Mouse (Mus musculus) Patski (cell line): ENCODE results near the gene Cnpy1. TPM values are rescaled to one million over a fixed set of nuclear protein-coding genes. Genes with fewer than 3 reads are reported as not detected.

Experiments
- ATAC-seq: fragments of 100-300 bp; one replicate; pipeline ENCODE4 v1.8.0; 2021
- CTCF ChIA-PET: fragments of 350-600 bp; sonication (Branson Sonifier 250); formaldehyde crosslinking; loops from one replicate; lab custom pipeline; 2022; ENCODE audit warnings: inconsistent platforms; lab: Charles Lee
- POLR2A ChIA-PET: fragments of 350-600 bp; sonication (Branson Sonifier 250); formaldehyde crosslinking; loops from one replicate; lab custom pipeline; 2022; ENCODE audit warnings: antibody characterized with exemption, inconsistent platforms; lab: Charles Lee
- DNase-seq: peaks from one replicate; pipeline ENCODE4 v3.0.0-alpha.2; 2011; ENCODE audit warnings: low read depth, low spot score
- H3K27me3 ChIP-seq: fragments of 371-371 bp; one replicate; pipeline ENCODE4 v1.5.1; 2021
- CTCF ChIP-seq: fragments of 100-300 bp; IDR thresholded peaks from one replicate; pipeline ENCODE4 v1.5.1; 2021
- in situ Hi-C: fragments of 300-500 bp; cut with MboI; formaldehyde crosslinking; loops from 3 replicates; pipeline ENCODE4 v1.11.1; 2018; ENCODE audit warnings: low pct_unique_long_range_greater_than_20kb, mixed read lengths
- polyA plus RNA-seq: library from polyadenylated mRNA; unstranded; gene quantifications from one replicate; pipeline ENCODE4 v1.2.3, GENCODE M21; 2021

The Cnpy1 gene
- polyA plus RNA-seq, 1 experiment from 2014 or later: not detected

DNA sequence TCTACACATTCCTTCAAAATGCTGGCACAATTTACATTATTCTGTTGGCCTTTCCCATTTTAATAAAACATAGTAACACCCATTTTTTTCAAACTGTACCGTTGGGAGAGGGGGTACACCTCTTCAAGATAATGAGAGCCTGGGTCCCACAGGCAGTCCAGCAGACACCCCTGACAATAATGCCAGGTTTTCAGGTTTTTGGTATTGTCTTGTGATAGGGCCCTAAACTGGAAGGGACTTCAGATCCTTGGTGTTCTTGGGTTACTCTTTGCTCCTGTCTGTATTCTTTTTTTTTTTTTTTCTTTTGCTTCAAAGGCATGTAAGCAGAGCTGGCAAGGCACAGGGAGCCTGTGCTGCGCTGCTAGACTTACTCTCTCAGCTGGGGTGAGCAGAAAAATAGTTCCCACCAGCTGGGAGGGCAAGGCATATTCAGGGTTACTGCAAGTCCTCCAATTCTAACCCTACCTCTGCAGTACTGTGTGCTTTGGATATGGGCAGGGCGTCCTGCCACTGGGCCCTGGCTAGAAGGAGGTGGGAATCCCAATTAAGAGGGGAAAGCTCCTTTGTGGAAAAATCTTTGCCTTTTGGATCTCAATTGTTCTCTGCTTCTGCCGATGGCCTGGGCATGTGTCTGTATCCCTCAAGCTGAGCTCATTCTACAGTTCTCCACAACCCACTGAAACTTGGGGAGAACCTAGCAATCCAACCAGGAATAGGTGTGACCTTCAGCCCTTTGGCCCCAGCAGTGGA is 72.5 kb downstream of the Cnpy1 start:
- CTCF ChIA-PET: no interaction called here
- no peak for DNase-seq
- peaks cover 30% of the 10 kb centered on the region for H3K27me3 ChIP-seq

GRCm38 (mm10) chr5:28172261-28172920 is 73.2 kb downstream of the Cnpy1 start:
- no peak for ATAC-seq
- POLR2A ChIA-PET: no interaction called here
- CTCF ChIA-PET: no interaction called here
- TF ChIP-seq CTCF: no peak
- in situ Hi-C loops: no loop called here
- peaks cover 30% of the 10 kb centered on the region for H3K27me3 ChIP-seq
- no peak for DNase-seq

More for the DNA sequence above, 72.5 kb downstream of the Cnpy1 start:
- TF ChIP-seq CTCF: no peak
- no peak for ATAC-seq
- POLR2A ChIA-PET: no interaction called here
- in situ Hi-C loops: no loop called here

GRCm38 (mm10) chr5:28171667-28172066 is 73.9 kb downstream of the Cnpy1 start:
- CTCF ChIA-PET: no interaction called here
- in situ Hi-C loops: no loop called here
- peaks cover 30% of the 10 kb centered on the region for H3K27me3 ChIP-seq
- POLR2A ChIA-PET: no interaction called here
- no peak for TF ChIP-seq CTCF
- DNase-seq (no peak), ATAC-seq (no peak)

DNA sequence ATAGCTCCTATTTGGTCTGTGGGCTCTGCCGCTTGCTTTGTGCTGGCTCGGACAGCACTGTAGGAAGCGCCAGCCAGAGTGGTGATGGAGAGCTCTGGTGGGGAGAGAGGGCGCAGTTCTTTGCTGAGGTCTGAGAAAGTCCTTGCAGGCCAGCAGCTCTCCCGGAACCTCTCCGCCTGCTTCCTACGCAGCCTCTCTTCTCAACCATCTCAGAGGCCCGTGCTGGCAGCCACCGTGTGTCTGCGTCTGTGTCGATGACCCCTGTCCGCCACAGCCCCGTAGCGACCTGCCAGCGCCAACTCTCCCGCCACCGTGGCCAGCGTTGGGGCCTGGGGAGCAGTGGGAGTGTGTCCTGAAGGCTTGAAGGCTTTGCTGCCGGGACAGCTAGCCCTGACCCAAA is 74.7 kb downstream of the Cnpy1 start:
- in situ Hi-C loops: no loop called here
- DNase-seq (no peak), ATAC-seq (no peak)
- peaks cover 33% of the 10 kb centered on the region for H3K27me3 ChIP-seq
- POLR2A ChIA-PET: no interaction called here
- TF ChIP-seq CTCF: no peak
- CTCF ChIA-PET: no interaction called here

DNA sequence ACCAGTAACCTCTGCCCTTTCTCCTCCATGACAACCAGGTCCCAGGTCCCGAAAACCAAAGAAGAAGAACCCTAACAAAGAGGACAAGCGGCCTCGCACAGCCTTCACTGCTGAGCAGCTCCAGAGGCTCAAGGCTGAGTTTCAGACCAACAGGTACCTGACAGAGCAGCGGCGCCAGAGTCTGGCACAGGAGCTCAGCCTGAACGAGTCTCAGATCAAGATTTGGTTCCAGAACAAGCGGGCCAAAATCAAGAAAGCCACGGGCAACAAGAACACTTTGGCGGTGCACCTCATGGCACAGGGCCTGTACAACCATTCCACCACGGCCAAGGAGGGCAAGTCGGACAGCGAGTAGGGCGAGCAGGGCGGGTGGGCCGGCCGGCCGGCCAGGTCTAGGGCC is 75.5 kb downstream of the Cnpy1 start:
- ATAC-seq (no peak), DNase-seq (no peak)
- in situ Hi-C loops: no loop called here
- H3K27me3 ChIP-seq: peaks cover 32% of the 10 kb centered on the region
- ChIA-PET CTCF (no interaction called here), POLR2A (no interaction called here)
- TF ChIP-seq CTCF: no peak

GRCm38 (mm10) chr5:28169166-28169801 is 76.3 kb downstream of the Cnpy1 start:
- POLR2A ChIA-PET: no interaction called here
- TF ChIP-seq CTCF: no peak
- CTCF ChIA-PET: no interaction called here
- peaks cover 38% of the 10 kb centered on the region for H3K27me3 ChIP-seq
- ATAC-seq: no peak
- in situ Hi-C loops: no loop called here
- DNase-seq: no peak

GRCm38 (mm10) chr5:28168253-28169165 is 77.1 kb downstream of the Cnpy1 start:
- peaks cover 44% of the 10 kb centered on the region for H3K27me3 ChIP-seq
- TF ChIP-seq CTCF: no peak
- DNase-seq (no peak), ATAC-seq (no peak)
- ChIA-PET POLR2A (no interaction called here), CTCF (no interaction called here)
- in situ Hi-C loops: no loop called here

DNA sequence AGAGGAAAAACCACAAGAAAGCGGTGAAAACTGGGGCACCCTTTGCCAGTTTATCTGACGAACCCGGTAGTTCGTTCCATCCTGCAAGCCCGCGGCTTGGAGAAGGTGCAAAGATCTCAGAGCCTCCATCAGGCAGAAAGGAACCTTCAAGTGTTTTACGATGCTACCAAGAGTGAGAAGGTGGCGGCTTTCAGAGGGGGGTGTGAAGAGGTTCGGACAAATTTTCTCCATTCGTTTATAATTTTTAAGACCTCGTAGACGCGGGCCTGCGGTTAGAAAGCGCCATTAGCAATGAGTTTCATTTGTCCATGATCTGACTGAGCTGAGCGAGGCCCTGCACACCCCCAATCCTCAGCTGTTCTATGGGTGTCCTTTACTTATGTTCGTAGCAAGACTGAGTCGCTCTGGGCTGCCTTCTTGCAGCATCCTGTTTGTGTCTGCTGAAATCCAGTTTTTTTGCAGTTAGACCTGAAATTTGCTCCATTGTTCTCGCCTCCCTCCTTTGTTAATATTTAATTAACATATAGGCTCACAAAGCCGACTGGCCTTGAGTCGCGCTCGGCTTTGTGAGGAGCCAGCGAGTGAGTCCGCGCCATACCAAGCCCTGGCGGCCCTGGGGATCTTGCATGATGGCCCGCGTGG is 77.9 kb downstream of the Cnpy1 start:
- no peak for DNase-seq
- no peak for ATAC-seq
- TF ChIP-seq CTCF: no peak
- peaks cover 45% of the 10 kb centered on the region for H3K27me3 ChIP-seq
- CTCF ChIA-PET: no interaction called here
- in situ Hi-C loops: no loop called here
- POLR2A ChIA-PET: no interaction called here

DNA sequence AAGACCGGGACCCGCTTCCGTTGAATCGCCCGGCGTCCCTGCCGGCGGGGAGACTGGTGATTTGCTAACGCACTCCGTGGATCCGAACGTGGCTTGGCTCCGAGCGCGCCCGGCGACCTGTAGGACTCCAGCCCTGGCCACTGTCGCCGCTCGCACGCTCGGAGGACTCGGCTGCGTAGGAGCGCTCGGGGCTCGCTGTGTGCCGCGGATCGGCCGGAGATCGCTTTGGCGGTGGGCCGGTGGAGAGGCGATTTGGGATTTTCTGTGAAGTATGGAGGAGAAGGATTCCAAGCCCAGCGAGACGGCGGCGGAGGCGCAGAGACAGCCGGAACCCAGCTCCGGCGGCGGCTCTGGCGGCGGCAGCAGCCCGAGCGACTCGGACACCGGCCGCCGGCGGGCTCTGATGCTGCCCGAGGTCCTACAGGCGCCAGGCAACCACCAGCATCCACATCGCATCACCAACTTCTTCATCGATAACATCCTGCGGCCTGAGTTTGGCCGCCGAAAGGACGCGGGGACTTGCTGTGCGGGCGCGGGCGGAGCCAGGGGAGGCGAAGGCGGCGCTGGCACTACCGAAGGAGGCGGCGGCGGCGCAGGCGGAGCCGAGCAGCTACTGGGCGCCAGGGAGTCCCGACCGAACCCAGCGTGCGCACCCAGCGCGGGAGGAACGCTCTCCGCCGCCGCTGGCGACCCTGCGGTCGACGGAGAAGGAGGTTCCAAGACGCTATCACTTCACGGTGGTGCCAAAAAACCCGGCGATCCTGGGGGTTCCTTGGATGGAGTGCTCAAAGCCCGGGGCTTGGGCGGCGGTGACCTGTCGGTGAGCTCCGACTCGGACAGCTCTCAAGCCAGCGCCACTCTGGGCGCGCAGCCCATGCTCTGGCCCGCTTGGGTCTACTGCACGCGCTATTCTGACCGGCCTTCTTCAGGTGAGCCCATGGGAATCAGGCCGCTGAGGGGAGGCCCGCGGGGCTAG is 79.1 kb downstream of the Cnpy1 start:
- ChIA-PET CTCF (no interaction called here), POLR2A (no interaction called here)
- no peak for TF ChIP-seq CTCF
- DNase-seq (no peak), ATAC-seq (no peak)
- peaks cover 52% of the 10 kb centered on the region for H3K27me3 ChIP-seq
- in situ Hi-C loops: no loop called here
